Mouse (Mus musculus): ENCODE results near the gene Plxdc1.

The Plxdc1 gene

GRCm38 (mm10) chr11:97985727-97986677, at the start of gene Plxdc1:
Gene Plxdc1, minus strand, starts transcription at chr11:97986444.
- DNase-seq (ENCODE audit: low read depth) = no peak

- DNase-seq (ENCODE audit: low read depth) = no peak
Observed at GRCm38 (mm10) chr11:98035977-98036377, 49.7 kb upstream of the Plxdc1 start.

- no peak for DNase-seq (ENCODE audit: low read depth)
Observed at GRCm38 (mm10) chr11:98034840-98035239, 48.6 kb upstream of the Plxdc1 start.

GRCm38 (mm10) chr11:98034061-98034460, 47.8 kb upstream of the Plxdc1 start:
- DNase-seq (ENCODE audit: low read depth) = no peak

GRCm38 (mm10) chr11:98031443-98031770, 45.2 kb upstream of the Plxdc1 start:
- peak; percentile 86 for DNase-seq (ENCODE audit: low read depth)

GRCm38 (mm10) chr11:98030701-98031442, 44.6 kb upstream of the Plxdc1 start:
- DNase-seq (ENCODE audit: low read depth) = no peak

GRCm38 (mm10) chr11:98027785-98028184, 41.5 kb upstream of the Plxdc1 start:
- DNase-seq (ENCODE audit: low read depth) = no peak

- DNase-seq (ENCODE audit: low read depth) = no peak
Observed at GRCm38 (mm10) chr11:98027297-98027688, 41.0 kb upstream of the Plxdc1 start.

GRCm38 (mm10) chr11:98026570-98027296, 40.5 kb upstream of the Plxdc1 start, which contains the start of gene Rpl19:
Gene Rpl19, plus strand, starts transcription at chr11:98026710.
- peak; percentile 81 for DNase-seq (ENCODE audit: low read depth)

GRCm38 (mm10) chr11:98026248-98026569, 40.0 kb upstream of the Plxdc1 start:
- no peak for DNase-seq (ENCODE audit: low read depth)

GRCm38 (mm10) chr11:98024516-98024915, 38.3 kb upstream of the Plxdc1 start:
- no peak for DNase-seq (ENCODE audit: low read depth)

- DNase-seq (ENCODE audit: low read depth) = no peak
Observed at GRCm38 (mm10) chr11:98022555-98023371, 36.5 kb upstream of the Plxdc1 start, which contains the start of gene Cacnb1. Gene Cacnb1, minus strand, starts transcription at chr11:98023034.

GRCm38 (mm10) chr11:98022253-98022554, 36.0 kb upstream of the Plxdc1 start:
- no peak for DNase-seq (ENCODE audit: low read depth)

- DNase-seq (ENCODE audit: low read depth) = no peak
Observed at GRCm38 (mm10) chr11:98021565-98022252, 35.5 kb upstream of the Plxdc1 start.

- DNase-seq (ENCODE audit: low read depth) = no peak
Observed at GRCm38 (mm10) chr11:98021118-98021517, 34.9 kb upstream of the Plxdc1 start.

- no peak for DNase-seq (ENCODE audit: low read depth)
Observed at GRCm38 (mm10) chr11:98020710-98021109, 34.5 kb upstream of the Plxdc1 start.

- no peak for DNase-seq (ENCODE audit: low read depth)
Observed at GRCm38 (mm10) chr11:98019883-98020610, 33.8 kb upstream of the Plxdc1 start.

- no peak for DNase-seq (ENCODE audit: low read depth)
Observed at GRCm38 (mm10) chr11:98018858-98019641, 32.8 kb upstream of the Plxdc1 start.

- DNase-seq (ENCODE audit: low read depth) = no peak
Observed at GRCm38 (mm10) chr11:98018222-98018621, 32.0 kb upstream of the Plxdc1 start.

- DNase-seq (ENCODE audit: low read depth) = no peak
Observed at GRCm38 (mm10) chr11:98016824-98017223, 30.6 kb upstream of the Plxdc1 start.
